Mouse (Mus musculus) hindbrain, embryonic 14.5 days (tissue): Measurements from ENCODE around the gene Mthfd1l. TPM values are rescaled to one million over a fixed set of nuclear protein-coding genes. Genes with fewer than 3 reads are reported as not detected.

Experiments used
- ATAC-seq: fragments of 200-750 bp; cut with Nextera tagmentation; 2 replicates; pipeline ENCODE4 v1.8.0; 2017; ENCODE audit warnings: moderate number of reproducible peaks, mild to moderate bottlenecking, moderate TSS enrichment, moderate library complexity; ENCODE audit not compliant: low FRiP score
- DNase-seq: peaks from one replicate; pipeline ENCODE4 v3.0.0-alpha.2; 2015; ENCODE audit warnings: low spot score
- H3K27ac ChIP-seq: fragments of 300-500 bp; sonication (generic); 2 replicates; pipeline ENCODE4 v1.5.1; 2014; ENCODE audit warnings: mild to moderate bottlenecking, moderate library complexity
- H3K27me3 ChIP-seq: fragments of 300-500 bp; sonication (generic); 2 replicates; pipeline ENCODE4 v1.6.1; 2014; ENCODE audit warnings: mild to moderate bottlenecking, low read length, mixed read lengths; ENCODE audit not compliant: control insufficient read depth, insufficient read depth
- H3K36me3 ChIP-seq: fragments of 300-500 bp; sonication (generic); replicated peaks from 2 replicates; pipeline ENCODE4 v1.6.1; 2014; ENCODE audit not compliant: control insufficient read depth, insufficient read depth
- H3K4me1 ChIP-seq: fragments of 300-500 bp; sonication (generic); replicated peaks from 2 replicates; pipeline ENCODE4 v1.6.1; 2014; ENCODE audit warnings: antibody characterized with exemption, low read length, mixed read lengths; ENCODE audit not compliant: control insufficient read depth, insufficient read depth
- H3K4me2 ChIP-seq: fragments of 300-500 bp; sonication (generic); replicated peaks from 2 replicates; pipeline ENCODE4 v1.6.1; 2014; ENCODE audit warnings: mild to moderate bottlenecking, moderate library complexity
- H3K4me3 ChIP-seq: fragments of 300-500 bp; sonication (generic); replicated peaks from 2 replicates; pipeline ENCODE4 v1.5.1; 2014; ENCODE audit warnings: mild to moderate bottlenecking, low read length
- H3K9ac ChIP-seq: fragments of 300-500 bp; sonication (generic); 2 replicates; pipeline ENCODE4 v1.6.1; 2014
- H3K9me3 ChIP-seq: fragments of 300-500 bp; sonication (generic); 2 replicates; pipeline ENCODE4 v1.6.1; 2016; ENCODE audit warnings: low read length; ENCODE audit not compliant: control insufficient read depth
- WGBS: fragments of 180-500 bp; shearing (Covaris S2); extraction: QIAGEN DNeasy Blood & Tissue Kit; methylation state at CpG from one replicate; pipeline ENCODE4 v1.1.7; 2014; 5-methylcytosine and 5-hydroxymethylcytosine counted together
- polyA plus RNA-seq: library from polyadenylated mRNA; unstranded; fragments of >200 nt; fragmentation: Nextera tagmentation; extraction: Ambion mirVana; gene quantifications from 2 replicates; pipeline ENCODE4 v1.2.1, GENCODE M21; 2014

The Mthfd1l gene
- polyA plus RNA-seq, 1 experiment from 2014 or later, result 8.0 TPM

- DNase-seq (no peak), ATAC-seq (no peak)
Measured at GRCm38 (mm10) chr10:4028851-4029442, 56.0 kb downstream of the Mthfd1l start.

GRCm38 (mm10) chr10:4033761-4034160 lies 60.8 kb downstream of the Mthfd1l start:
- ATAC-seq (no peak), DNase-seq (no peak)
- Histone ChIP-seq H3K4me3 (no peak overlapping the region), H3K4me1 (no peaks in the 10 kb centered on the region), H3K9ac (no peak overlapping the region), H3K9me3 (no peaks in the 10 kb centered on the region), H3K36me3 (no peaks in the 10 kb centered on the region), H3K27me3 (no peaks in the 10 kb centered on the region), H3K27ac (no peak overlapping the region), H3K4me2 (no peak overlapping the region)
- WGBS, result 78% methylated on average over 8 of the region's 9 CpGs

More at GRCm38 (mm10) chr10:4028851-4029442, 56.0 kb downstream of the Mthfd1l start:
- H3K4me3 ChIP-seq, result no peak overlapping the region
- 93% methylated on average over 15 of the region's 15 CpGs for WGBS
- H3K4me1 ChIP-seq, result no peaks in the 10 kb centered on the region
- no peaks in the 10 kb centered on the region for H3K9me3 ChIP-seq
- no peak overlapping the region for H3K4me2 ChIP-seq
- no peak overlapping the region for H3K9ac ChIP-seq
- no peak overlapping the region for H3K27ac ChIP-seq
- H3K36me3 ChIP-seq, result no peaks in the 10 kb centered on the region; the same call in 1 of the 2 replicates
- H3K27me3 ChIP-seq, result no peaks in the 10 kb centered on the region

- H3K27ac ChIP-seq, result no peak overlapping the region
- H3K4me1 ChIP-seq, result no peaks in the 10 kb centered on the region
- no peaks in the 10 kb centered on the region for H3K36me3 ChIP-seq
- no peak for ATAC-seq
- no peaks in the 10 kb centered on the region for H3K27me3 ChIP-seq
- no peak overlapping the region for H3K4me2 ChIP-seq
- 95% methylated on average over 7 of the region's 7 CpGs for WGBS
- H3K9me3 ChIP-seq, result no peaks in the 10 kb centered on the region
- no peak overlapping the region for H3K4me3 ChIP-seq
- no peak for DNase-seq
- H3K9ac ChIP-seq, result no peak overlapping the region
Measured at GRCm38 (mm10) chr10:4036476-4036875, 63.6 kb downstream of the Mthfd1l start.

GRCm38 (mm10) chr10:4037066-4037465 lies 64.1 kb downstream of the Mthfd1l start:
- Histone ChIP-seq H3K9ac (no peak overlapping the region), H3K4me1 (no peaks in the 10 kb centered on the region), H3K4me2 (no peak overlapping the region), H3K9me3 (no peaks in the 10 kb centered on the region), H3K27me3 (no peaks in the 10 kb centered on the region), H3K27ac (no peak overlapping the region), H3K4me3 (no peak overlapping the region), H3K36me3 (no peaks in the 10 kb centered on the region)
- WGBS, result 80% methylated on average over 3 of the region's 3 CpGs
- no peak for ATAC-seq
- no peak for DNase-seq

- H3K4me3 ChIP-seq, result no peak overlapping the region
- H3K27me3 ChIP-seq, result no peaks in the 10 kb centered on the region
- no peak overlapping the region for H3K27ac ChIP-seq
- DNase-seq (no peak), ATAC-seq (no peak)
- no peaks in the 10 kb centered on the region for H3K36me3 ChIP-seq
- no peaks in the 10 kb centered on the region for H3K9me3 ChIP-seq
- no peaks in the 10 kb centered on the region for H3K4me1 ChIP-seq
- 95% methylated on average over 11 of the region's 11 CpGs for WGBS
- no peak overlapping the region for H3K9ac ChIP-seq
- H3K4me2 ChIP-seq, result no peak overlapping the region
Measured at GRCm38 (mm10) chr10:4038576-4038975, 65.7 kb downstream of the Mthfd1l start.

- Histone ChIP-seq H3K36me3 (no peaks in the 10 kb centered on the region), H3K27me3 (no peaks in the 10 kb centered on the region), H3K9ac (no peak overlapping the region), H3K27ac (no peak overlapping the region), H3K4me3 (no peak overlapping the region), H3K9me3 (no peaks in the 10 kb centered on the region), H3K4me2 (no peak overlapping the region), H3K4me1 (no peaks in the 10 kb centered on the region)
- 79% methylated on average over 9 of the region's 9 CpGs for WGBS
- no peak for ATAC-seq
- peak; percentile 53 for DNase-seq
Measured at GRCm38 (mm10) chr10:4041691-4042090, 68.8 kb downstream of the Mthfd1l start.

GRCm38 (mm10) chr10:4044421-4044820 lies 71.5 kb downstream of the Mthfd1l start:
- Histone ChIP-seq H3K4me3 (no peak overlapping the region), H3K27me3 (no peaks in the 10 kb centered on the region), H3K27ac (no peak overlapping the region), H3K36me3 (no peaks in the 10 kb centered on the region), H3K9ac (no peak overlapping the region), H3K4me2 (no peak overlapping the region), H3K9me3 (no peaks in the 10 kb centered on the region), H3K4me1 (no peaks in the 10 kb centered on the region)
- ATAC-seq (no peak), DNase-seq (no peak)
- WGBS, result 82% methylated on average over 7 of the region's 7 CpGs

GRCm38 (mm10) chr10:4046496-4046895 lies 73.6 kb downstream of the Mthfd1l start:
- H3K4me1 ChIP-seq, result no peaks in the 10 kb centered on the region
- H3K9ac ChIP-seq, result no peak overlapping the region
- H3K4me3 ChIP-seq, result no peak overlapping the region
- no peaks in the 10 kb centered on the region for H3K27me3 ChIP-seq
- ATAC-seq (no peak), DNase-seq (no peak)
- H3K36me3 ChIP-seq, result no peaks in the 10 kb centered on the region
- H3K27ac ChIP-seq, result no peak overlapping the region
- H3K4me2 ChIP-seq, result no peak overlapping the region
- WGBS, result 82% methylated on average over 4 of the region's 4 CpGs
- H3K9me3 ChIP-seq, result no peaks in the 10 kb centered on the region

GRCm38 (mm10) chr10:4047666-4048065 lies 74.7 kb downstream of the Mthfd1l start:
- Histone ChIP-seq H3K9me3 (no peaks in the 10 kb centered on the region), H3K27ac (no peak overlapping the region), H3K4me1 (no peaks in the 10 kb centered on the region), H3K27me3 (no peaks in the 10 kb centered on the region), H3K9ac (no peak overlapping the region), H3K4me2 (no peak overlapping the region), H3K36me3 (no peaks in the 10 kb centered on the region), H3K4me3 (no peak overlapping the region)
- WGBS, result 78% methylated on average over 6 of the region's 6 CpGs
- no peak for ATAC-seq
- no peak for DNase-seq

GRCm38 (mm10) chr10:4050236-4050635 lies 77.3 kb downstream of the Mthfd1l start:
- Histone ChIP-seq H3K27me3 (no peaks in the 10 kb centered on the region), H3K4me1 (0 out of 2 replicates have a peak, but pooled peaks cover 7% of the 10 kb centered on the region), H3K27ac (no peak overlapping the region), H3K9me3 (no peaks in the 10 kb centered on the region), H3K4me2 (no peak overlapping the region), H3K36me3 (no peaks in the 10 kb centered on the region), H3K9ac (no peak overlapping the region), H3K4me3 (no peak overlapping the region)
- WGBS, result 98% methylated on average over 4 of the region's 4 CpGs
- DNase-seq, result no peak
- no peak for ATAC-seq
